Mouse (Mus musculus) layer of hippocampus, postnatal 14 days (tissue): ENCODE data around the gene Npepl1. TPM values are rescaled to one million over a fixed set of nuclear protein-coding genes. Genes with fewer than 3 reads are reported as not detected.

Experiments used
- DNase-seq, 2 experiments: peaks; one replicate each; pipeline ENCODE4 v3.0.0; 2021 to 2022; ENCODE audit warnings: low spot score in 2 of 2, mixed read lengths in 1 of 2
- total RNA-seq, 2 experiments: library from RNA; stranded (reverse); gene quantifications; 2 replicates each; pipeline ENCODE4 v1.2.3; 2021

The Npepl1 gene
- total RNA-seq, 2 experiments from 2014 or later: 13.5 to 16.1 TPM

GRCm38 (mm10) chr2:174103527-174103926 lies 6.6 kb upstream of the Npepl1 start:
- no peak for DNase-seq

DNA sequence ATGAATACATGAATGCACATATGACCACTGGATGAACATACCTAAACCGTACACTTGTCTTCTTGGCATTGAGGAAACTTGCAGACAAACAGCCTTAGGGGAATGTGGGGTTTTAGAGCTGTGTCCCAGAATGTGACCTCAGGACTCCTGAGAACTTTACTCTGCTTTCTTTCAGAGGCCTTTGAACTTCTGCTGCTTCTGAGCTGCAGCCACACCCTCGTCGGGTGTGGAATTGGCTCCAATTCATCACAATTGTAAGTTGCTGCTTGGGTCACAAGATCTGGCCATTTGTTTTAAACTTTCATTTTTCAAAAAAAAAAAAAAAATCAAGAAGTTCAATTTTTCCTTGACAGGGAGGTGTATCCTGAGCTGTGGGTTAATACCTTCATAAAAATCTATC lies 2.8 kb upstream of the Npepl1 start:
- DNase-seq: no peak

DNA sequence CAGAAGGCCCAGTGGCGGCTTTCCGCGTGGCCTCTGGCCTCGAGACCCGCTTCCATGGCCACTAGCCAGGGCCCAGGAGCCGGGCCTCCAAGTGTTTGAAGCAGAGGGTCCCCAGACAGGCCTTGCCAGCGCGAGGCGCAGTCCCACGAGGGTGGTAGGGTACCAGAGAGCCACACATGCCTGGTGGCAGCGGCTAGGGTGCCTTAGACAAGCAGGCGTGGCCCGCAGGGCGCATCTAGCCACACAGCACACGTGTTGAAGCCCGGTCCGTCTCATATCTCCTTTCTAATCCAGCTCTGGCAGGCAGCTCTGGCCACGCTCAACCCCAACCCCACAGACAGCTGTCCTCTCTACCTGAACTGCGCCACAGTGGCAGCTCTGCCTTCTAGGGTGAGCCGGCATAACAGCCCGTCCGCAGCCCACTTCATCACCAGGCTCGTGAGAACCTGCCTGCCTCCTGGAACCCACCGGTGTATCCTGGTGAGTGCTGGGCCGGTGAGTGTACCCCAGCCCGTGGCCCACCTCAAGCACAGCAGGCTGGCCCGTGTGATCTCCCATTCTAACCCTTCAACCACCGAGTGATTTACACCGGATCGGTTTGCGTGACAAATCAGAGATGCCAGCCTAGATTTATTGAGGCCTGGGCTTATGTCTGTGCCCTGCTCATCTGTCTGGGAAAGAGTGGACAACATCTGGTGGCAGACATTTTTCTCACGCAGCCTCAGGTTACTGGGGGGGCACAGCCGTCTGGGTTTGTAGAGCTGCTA lies 817 bp downstream of the Npepl1 start:
- peak in 1 of 2 experiments; percentile 31 for DNase-seq

GRCm38 (mm10) chr2:174112931-174113330 lies 2.8 kb downstream of the Npepl1 start:
- DNase-seq: no peak

DNA sequence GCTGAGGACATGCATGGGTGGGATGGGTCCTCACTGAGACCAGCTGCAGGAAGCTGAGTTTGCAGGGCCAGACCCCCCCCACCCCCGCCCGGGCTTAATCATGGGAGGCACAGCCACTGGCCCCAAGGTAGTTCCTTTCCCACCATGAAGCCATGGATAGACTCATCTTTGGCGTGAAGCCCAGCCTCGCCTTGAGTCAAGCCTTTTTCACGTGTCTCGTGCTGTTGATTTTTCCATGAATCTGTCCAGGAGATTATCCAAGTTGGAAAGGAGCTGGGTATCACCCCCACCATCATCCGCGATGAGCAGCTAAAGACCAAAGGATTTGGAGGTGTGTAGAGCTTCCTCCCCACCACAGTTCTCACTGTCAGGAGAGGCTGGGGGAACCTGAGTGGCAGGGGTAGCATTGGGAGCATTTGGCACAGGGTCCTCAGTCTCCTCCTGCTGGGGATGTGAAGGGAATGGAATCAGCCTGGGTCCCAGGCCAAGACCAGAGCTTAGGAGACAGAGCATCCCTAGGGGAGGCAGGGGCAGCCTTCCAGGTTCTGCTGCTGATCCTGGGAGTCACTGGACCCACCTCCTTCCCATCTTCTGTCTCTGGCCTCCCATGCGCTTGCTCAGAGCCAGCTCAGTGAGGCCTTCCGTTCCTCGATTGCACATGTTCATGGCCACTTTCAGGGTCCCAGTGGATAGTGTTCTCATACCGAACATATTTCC lies 4.2 kb downstream of the Npepl1 start:
- DNase-seq: no peak

DNA sequence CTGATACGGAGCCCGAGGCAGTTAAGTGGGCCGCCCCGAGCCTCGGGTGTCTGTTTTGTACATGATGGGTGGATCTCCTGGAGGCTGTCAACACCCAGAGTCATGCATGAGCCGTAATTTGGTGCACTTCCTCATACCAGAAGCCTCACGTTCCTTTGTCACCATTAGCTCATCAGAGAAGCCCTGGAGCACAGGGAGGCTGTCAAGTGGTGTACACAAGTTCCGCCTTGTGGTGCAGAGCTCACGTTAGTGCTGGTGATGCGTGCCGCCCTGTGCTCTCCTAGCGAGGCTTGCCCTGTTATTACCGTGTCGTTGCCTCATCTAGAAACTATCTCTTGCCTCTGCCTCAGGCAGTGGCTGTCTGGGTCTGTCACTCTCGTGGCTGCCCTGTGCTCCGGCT lies 6.8 kb downstream of the Npepl1 start:
- no peak for DNase-seq

DNA sequence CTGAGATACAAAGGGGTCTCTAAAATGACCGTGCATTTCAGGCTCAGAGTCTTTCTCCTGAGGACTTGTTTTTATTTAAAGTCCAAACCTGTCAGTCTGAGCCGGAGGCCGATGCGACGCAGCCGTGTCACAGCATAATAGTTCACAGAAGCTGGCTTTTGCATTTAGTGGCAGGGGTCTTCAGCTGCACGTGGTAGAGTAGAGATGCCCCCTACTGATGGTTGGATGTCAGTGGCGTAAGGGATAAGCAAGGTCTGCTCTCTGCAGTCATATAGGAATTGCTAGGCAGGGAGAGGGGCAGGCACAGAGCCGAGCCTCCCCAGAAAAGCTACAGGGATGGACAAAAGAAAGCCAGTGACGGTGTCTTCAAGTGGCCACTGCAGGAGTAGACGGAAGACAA lies 8.0 kb downstream of the Npepl1 start:
- DNase-seq: no peak

GRCm38 (mm10) chr2:174119259-174119658 lies 9.1 kb downstream of the Npepl1 start:
- DNase-seq: no peak

DNA sequence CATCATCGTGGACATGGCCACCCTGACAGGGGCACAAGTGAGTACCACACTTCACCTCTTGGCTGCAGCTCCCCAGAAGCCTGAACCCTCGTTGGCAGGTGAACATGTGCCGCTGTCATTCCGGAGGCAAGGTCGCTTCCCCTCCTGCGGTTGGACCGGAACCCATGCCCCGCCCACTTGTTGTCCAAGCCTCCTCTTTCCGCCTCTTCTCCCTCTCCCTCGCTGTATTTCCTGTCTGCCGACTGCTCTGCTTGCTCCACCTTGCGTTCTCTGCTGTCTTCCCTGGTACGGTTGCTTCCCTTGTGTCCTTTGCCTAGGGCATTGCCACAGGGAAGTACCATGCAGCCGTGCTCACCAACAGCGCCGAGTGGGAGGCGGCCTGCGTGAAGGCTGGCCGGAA lies 10.5 kb downstream of the Npepl1 start:
- DNase-seq: no peak

DNA sequence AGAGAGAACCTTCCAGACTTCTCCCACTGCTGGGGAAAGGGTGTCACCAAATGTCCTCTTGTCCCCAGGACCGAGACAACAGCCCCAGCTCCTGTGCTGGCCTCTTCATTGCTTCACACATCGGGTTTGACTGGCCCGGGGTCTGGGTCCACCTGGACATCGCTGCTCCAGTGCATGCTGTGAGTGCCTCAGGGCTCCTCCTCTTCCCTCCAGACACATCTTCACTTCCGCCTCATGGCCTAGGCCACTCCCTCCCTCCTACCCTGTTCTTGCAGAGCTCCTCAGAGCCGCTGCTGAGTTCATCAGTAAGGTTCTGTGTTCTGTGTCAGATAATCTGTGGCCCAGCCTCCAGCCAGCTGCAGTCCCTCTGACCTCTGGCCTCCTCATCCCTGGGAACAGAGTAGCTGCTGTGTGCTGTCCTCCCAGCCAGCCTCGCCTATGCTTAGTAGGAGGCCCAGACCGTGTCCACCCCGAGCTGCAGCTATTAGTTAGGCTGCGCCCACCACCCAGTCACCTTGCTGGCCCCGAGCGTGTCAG lies 11.3 kb downstream of the Npepl1 start:
- no peak for DNase-seq

DNA sequence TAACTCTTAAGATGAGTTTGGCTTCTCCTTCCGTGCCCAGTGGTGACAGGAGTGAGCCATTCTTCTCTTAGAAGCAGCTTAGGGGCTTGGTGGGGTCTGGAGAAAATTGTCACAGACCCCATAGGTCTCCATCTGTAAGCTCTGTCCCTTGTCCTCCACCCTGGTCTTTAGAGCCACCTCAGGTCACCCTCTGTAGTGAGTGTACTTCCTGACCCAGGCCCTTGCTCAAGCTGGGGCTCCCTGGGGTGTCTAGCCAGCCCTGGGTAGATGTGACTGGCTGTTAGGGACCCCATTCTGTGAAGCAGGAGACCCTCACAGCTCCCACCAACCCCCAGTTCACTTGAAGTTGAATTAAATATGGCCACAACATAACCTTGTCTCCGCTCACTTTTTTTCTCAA lies 12.2 kb downstream of the Npepl1 start:
- no peak for DNase-seq

- no peak for DNase-seq
Observed at GRCm38 (mm10) chr2:174123731-174124130, 13.6 kb downstream of the Npepl1 start.

GRCm38 (mm10) chr2:174126522-174127375 lies 16.6 kb downstream of the Npepl1 start:
- DNase-seq: peak; percentile 41 to 66

- DNase-seq: no peak
Observed at GRCm38 (mm10) chr2:174127376-174127713, 17.2 kb downstream of the Npepl1 start.

GRCm38 (mm10) chr2:174128926-174129325 lies 18.8 kb downstream of the Npepl1 start:
- DNase-seq: no peak

- DNase-seq: no peak
Observed at GRCm38 (mm10) chr2:174130468-174131097, 20.4 kb downstream of the Npepl1 start.

DNA sequence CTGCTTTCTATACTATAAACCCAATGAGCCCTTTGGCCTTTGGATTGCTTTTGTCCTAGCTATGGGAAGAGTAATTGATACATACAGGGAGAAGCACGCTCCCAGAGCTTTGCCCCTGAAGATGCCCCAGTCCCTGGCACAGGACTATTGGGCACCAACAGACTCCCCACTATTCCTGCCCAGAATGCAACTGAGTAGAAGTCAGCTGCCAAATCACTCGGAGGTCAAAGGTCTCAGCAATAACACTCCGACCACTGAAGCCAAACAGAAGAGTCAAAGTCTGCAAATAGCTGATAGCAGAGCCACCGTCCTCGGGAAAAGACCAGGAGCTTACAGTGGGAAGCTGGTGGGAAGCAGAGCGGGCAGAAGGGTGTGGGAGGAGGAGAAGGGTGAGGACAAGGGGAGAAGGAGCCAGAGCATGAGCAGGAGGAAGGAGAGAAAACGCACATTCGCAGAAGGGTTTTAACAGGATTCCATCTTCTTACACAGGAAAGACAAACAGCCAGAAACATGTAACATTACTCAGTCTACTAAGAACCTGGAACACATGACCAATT lies 22.3 kb downstream of the Npepl1 start:
- no peak for DNase-seq

GRCm38 (mm10) chr2:174159035-174159434 lies 48.9 kb downstream of the Npepl1 start:
- peak; percentile 4 to 12 for DNase-seq

DNA sequence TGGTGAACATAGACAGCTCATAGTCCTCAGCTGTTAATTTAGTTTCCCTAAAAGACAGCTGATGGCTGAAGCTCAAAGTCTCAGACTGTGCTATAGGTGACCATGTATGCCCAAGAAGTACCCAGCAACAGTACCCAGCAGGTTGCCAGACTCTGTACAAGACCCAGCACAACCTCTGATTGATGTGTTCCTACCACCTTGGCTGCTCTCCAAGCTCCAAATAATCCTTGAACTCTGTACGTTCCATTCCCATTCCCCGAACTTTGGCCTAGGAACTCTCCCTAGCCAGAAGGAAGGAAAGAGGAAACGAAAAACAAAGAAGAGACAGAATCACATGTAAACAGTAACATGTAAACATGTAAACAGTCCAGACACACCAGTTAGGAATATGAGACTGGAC lies 50.3 kb downstream of the Npepl1 start:
- no peak for DNase-seq
